Mouse (Mus musculus) neural tube, embryonic 15.5 days (tissue): ENCODE measurements around the gene Olfr91. TPM values are rescaled to one million over a fixed set of nuclear protein-coding genes. Genes with fewer than 3 reads are reported as not detected.
"Not testable (repeated sequence)": the region's sequence is repeated elsewhere in the genome, so short reads cannot be mapped to it uniquely, and the experiment has no call there.

Source experiments
- ATAC-seq: fragments of 200-750 bp; cut with Nextera tagmentation; 2 replicates; pipeline ENCODE4 v1.8.0; 2017; ENCODE audit warnings: mild to moderate bottlenecking, moderate TSS enrichment, moderate library complexity; ENCODE audit not compliant: low FRiP score
- H3K27ac ChIP-seq: fragments of 300-500 bp; sonication (generic); replicated peaks from 2 replicates; pipeline ENCODE4 v1.5.1; 2015; ENCODE audit warnings: mild to moderate bottlenecking, inconsistent platforms
- H3K27me3 ChIP-seq: fragments of 300-500 bp; sonication (generic); replicated peaks from 2 replicates; pipeline ENCODE4 v1.6.1; 2015; ENCODE audit warnings: inconsistent platforms
- H3K36me3 ChIP-seq: fragments of 300-500 bp; sonication (generic); 2 replicates; pipeline ENCODE4 v1.6.1; 2015; ENCODE audit warnings: inconsistent platforms
- H3K4me1 ChIP-seq: fragments of 300-500 bp; sonication (generic); 2 replicates; pipeline ENCODE4 v1.6.1; 2015; ENCODE audit warnings: inconsistent platforms
- H3K4me2 ChIP-seq: fragments of 300-500 bp; sonication (generic); 2 replicates; pipeline ENCODE4 v1.6.1; 2015; ENCODE audit warnings: inconsistent platforms, mild to moderate bottlenecking, moderate library complexity
- H3K4me3 ChIP-seq: fragments of 300-500 bp; sonication (generic); replicated peaks from 2 replicates; pipeline ENCODE4 v1.5.1; 2015; ENCODE audit warnings: mild to moderate bottlenecking, inconsistent platforms
- H3K9ac ChIP-seq: fragments of 300-500 bp; sonication (generic); replicated peaks from 2 replicates; pipeline ENCODE4 v1.6.1; 2015; ENCODE audit warnings: mild to moderate bottlenecking, inconsistent platforms
- H3K9me3 ChIP-seq: fragments of 300-500 bp; sonication (generic); replicated peaks from 2 replicates; pipeline ENCODE4 v1.6.1; 2016; ENCODE audit warnings: inconsistent platforms
- WGBS: fragments of 180-500 bp; shearing (Covaris S2); methylation state at CpG from one replicate; pipeline ENCODE4 v1.1.7; 2015; ENCODE audit warnings: mixed read lengths; 5-methylcytosine and 5-hydroxymethylcytosine counted together
- polyA plus RNA-seq: library from polyadenylated mRNA; unstranded; fragments of >200 nt; fragmentation: Nextera tagmentation; extraction: Ambion mirVana; gene quantifications from 2 replicates; pipeline ENCODE4 v1.2.1, GENCODE M21; 2015

Olfr91 gene
- not detected in 2 replicates for polyA plus RNA-seq

- Histone ChIP-seq H3K27me3 (no peaks in the 10 kb centered on the region), H3K4me1 (no peaks in the 10 kb centered on the region), H3K9ac (no peak within 1 kb of the TSS), H3K4me2 (no peak within 1 kb of the TSS), H3K36me3 (no peaks in the 10 kb centered on the region), H3K27ac (no peak within 1 kb of the TSS), H3K4me3 (no peak within 1 kb of the TSS), H3K9me3 (no peaks in the 10 kb centered on the region)
- no peak for ATAC-seq
- 91% methylated on average over 1 of the region's 1 CpGs for WGBS
Observed at GRCm38 (mm10) chr17:37098178-37098577, at the start of gene Olfr91. Olfr91 (minus strand) TSS chr17:37098278.

- H3K36me3 ChIP-seq, H3K4me1 ChIP-seq, H3K9me3 ChIP-seq, ATAC-seq, H3K9ac ChIP-seq, H3K4me3 ChIP-seq, H3K4me2 ChIP-seq, H3K27ac ChIP-seq, H3K27me3 ChIP-seq: not testable (repeated sequence)
- WGBS, result 78% methylated on average over 4 of the region's 4 CpGs
Observed at GRCm38 (mm10) chr17:37131366-37131765, 33.3 kb upstream of the Olfr91 start.

- no peak for ATAC-seq
- Histone ChIP-seq H3K4me3 (no peak within 1 kb of the TSS), H3K27ac (no peak within 1 kb of the TSS), H3K36me3 (no peaks in the 10 kb centered on the region), H3K27me3 (no peaks in the 10 kb centered on the region), H3K4me1 (no peaks in the 10 kb centered on the region), H3K9ac (no peak within 1 kb of the TSS), H3K4me2 (no peak within 1 kb of the TSS), H3K9me3 (no peaks in the 10 kb centered on the region)
- 96% methylated on average over 2 of the region's 2 CpGs for WGBS
Observed at GRCm38 (mm10) chr17:37119988-37120387, 21.9 kb upstream of the Olfr91 start, which contains the start of gene Olfr92. Olfr92 (minus strand) TSS chr17:37120088.

- Histone ChIP-seq H3K27me3 (no peaks in the 10 kb centered on the region), H3K36me3 (no peaks in the 10 kb centered on the region), H3K27ac (no peak overlapping the region), H3K4me3 (no peak overlapping the region), H3K4me2 (no peak overlapping the region), H3K9me3 (no peaks in the 10 kb centered on the region), H3K4me1 (no peaks in the 10 kb centered on the region), H3K9ac (no peak overlapping the region)
- 80% methylated on average over 5 of the region's 5 CpGs for WGBS
- no peak for ATAC-seq
Observed at GRCm38 (mm10) chr17:37093289-37093688, 4.8 kb downstream of the Olfr91 start.

GRCm38 (mm10) chr17:37092198-37092597 lies 5.9 kb downstream of the Olfr91 start:
- WGBS, result 83% methylated on average over 1 of the region's 1 CpGs
- no peak overlapping the region for H3K27ac ChIP-seq
- H3K9ac ChIP-seq, result no peak overlapping the region
- H3K4me1 ChIP-seq, result no peaks in the 10 kb centered on the region
- no peak overlapping the region for H3K4me3 ChIP-seq
- H3K4me2 ChIP-seq, result no peak overlapping the region
- no peak for ATAC-seq
- H3K36me3 ChIP-seq, result no peaks in the 10 kb centered on the region
- no peaks in the 10 kb centered on the region for H3K9me3 ChIP-seq
- no peaks in the 10 kb centered on the region for H3K27me3 ChIP-seq

GRCm38 (mm10) chr17:37088399-37088798 lies 9.7 kb downstream of the Olfr91 start, which contains the start of gene Olfr90:
Olfr90 (minus strand) TSS chr17:37088499.
- no peaks in the 10 kb centered on the region for H3K27me3 ChIP-seq
- no peak within 1 kb of the TSS for H3K27ac ChIP-seq
- no peaks in the 10 kb centered on the region for H3K9me3 ChIP-seq
- H3K4me2 ChIP-seq, result no peak within 1 kb of the TSS
- no peak for ATAC-seq
- H3K36me3 ChIP-seq, result no peaks in the 10 kb centered on the region
- no peak within 1 kb of the TSS for H3K9ac ChIP-seq
- no peaks in the 10 kb centered on the region for H3K4me1 ChIP-seq
- H3K4me3 ChIP-seq, result no peak within 1 kb of the TSS

- ATAC-seq, result no peak
- WGBS, result 82% methylated on average over 10 of the region's 10 CpGs
- no peaks in the 10 kb centered on the region for H3K36me3 ChIP-seq
- H3K4me3 ChIP-seq, result no peak overlapping the region
- no peak overlapping the region for H3K4me2 ChIP-seq
- no peak overlapping the region for H3K27ac ChIP-seq
- H3K9me3 ChIP-seq, result no peaks in the 10 kb centered on the region
- no peaks in the 10 kb centered on the region for H3K27me3 ChIP-seq
- no peaks in the 10 kb centered on the region for H3K4me1 ChIP-seq
- no peak overlapping the region for H3K9ac ChIP-seq
Observed at GRCm38 (mm10) chr17:37085545-37085944, 12.5 kb downstream of the Olfr91 start.

- Histone ChIP-seq H3K4me2 (no peak overlapping the region), H3K4me1 (peaks cover 7% of the 10 kb centered on the region; the same call in 1 of the 2 replicates), H3K9ac (no peak overlapping the region), H3K36me3 (no peaks in the 10 kb centered on the region), H3K4me3 (no peak overlapping the region), H3K27me3 (no peaks in the 10 kb centered on the region), H3K9me3 (no peaks in the 10 kb centered on the region), H3K27ac (no peak overlapping the region)
- 71% methylated on average over 5 of the region's 5 CpGs for WGBS
- ATAC-seq, result no peak
Observed at GRCm38 (mm10) chr17:37084632-37085031, 13.4 kb downstream of the Olfr91 start.

GRCm38 (mm10) chr17:37083327-37083726 lies 14.8 kb downstream of the Olfr91 start:
- Histone ChIP-seq H3K4me1 (peaks cover 14% of the 10 kb centered on the region), H3K9me3 (no peaks in the 10 kb centered on the region), H3K27me3 (no peaks in the 10 kb centered on the region), H3K36me3 (no peaks in the 10 kb centered on the region), H3K27ac (no peak overlapping the region), H3K9ac (no peak overlapping the region), H3K4me2 (no peak overlapping the region), H3K4me3 (no peak overlapping the region)
- ATAC-seq, result peak; percentile 51
- 6% methylated on average over 8 of the region's 8 CpGs for WGBS

- 90% methylated on average over 4 of the region's 4 CpGs for WGBS
- no peak overlapping the region for H3K4me3 ChIP-seq
- H3K4me2 ChIP-seq, result no peak overlapping the region
- H3K9me3 ChIP-seq, result no peaks in the 10 kb centered on the region
- peaks cover 14% of the 10 kb centered on the region for H3K4me1 ChIP-seq
- H3K9ac ChIP-seq, result no peak overlapping the region
- H3K27ac ChIP-seq, result no peak overlapping the region
- ATAC-seq, result no peak
- no peaks in the 10 kb centered on the region for H3K27me3 ChIP-seq
- H3K36me3 ChIP-seq, result peaks cover 1% of the 10 kb centered on the region
Observed at GRCm38 (mm10) chr17:37081659-37082058, 16.4 kb downstream of the Olfr91 start.

- 16% methylated on average over 5 of the region's 5 CpGs for WGBS
- H3K9ac ChIP-seq, result no peak overlapping the region
- H3K4me1 ChIP-seq, result peaks cover 14% of the 10 kb centered on the region
- H3K4me2 ChIP-seq, result no peak overlapping the region
- no peaks in the 10 kb centered on the region for H3K9me3 ChIP-seq
- no peak overlapping the region for H3K27ac ChIP-seq
- no peak overlapping the region for H3K4me3 ChIP-seq
- H3K27me3 ChIP-seq, result no peaks in the 10 kb centered on the region
- no peak for ATAC-seq
- H3K36me3 ChIP-seq, result peaks cover 17% of the 10 kb centered on the region
Observed at GRCm38 (mm10) chr17:37080119-37080518, 18.0 kb downstream of the Olfr91 start.

GRCm38 (mm10) chr17:37078990-37079389 lies 19.1 kb downstream of the Olfr91 start:
- no peaks in the 10 kb centered on the region for H3K27me3 ChIP-seq
- no peak overlapping the region for H3K4me2 ChIP-seq
- H3K36me3 ChIP-seq, result peaks cover 28% of the 10 kb centered on the region
- ATAC-seq, result peak; percentile 23; the same call in 1 of the 2 replicates
- WGBS, result 14% methylated on average over 2 of the region's 2 CpGs
- H3K27ac ChIP-seq, result 0 out of 2 replicates have a peak overlapping the region, but pooled peaks have one; percentile 51
- no peak overlapping the region for H3K4me3 ChIP-seq
- H3K4me1 ChIP-seq, result peaks cover 14% of the 10 kb centered on the region
- no peaks in the 10 kb centered on the region for H3K9me3 ChIP-seq
- H3K9ac ChIP-seq, result no peak overlapping the region

GRCm38 (mm10) chr17:37078193-37078592 lies 19.9 kb downstream of the Olfr91 start:
- 10% methylated on average over 1 of the region's 1 CpGs for WGBS
- H3K27ac ChIP-seq, result no peak overlapping the region
- H3K9me3 ChIP-seq, result no peaks in the 10 kb centered on the region

More at GRCm38 (mm10) chr17:37078193-37078592, 19.9 kb downstream of the Olfr91 start:
- H3K4me2 ChIP-seq, result no peak overlapping the region
- no peak for ATAC-seq
- H3K4me1 ChIP-seq, result peaks cover 14% of the 10 kb centered on the region
- H3K27me3 ChIP-seq, result no peaks in the 10 kb centered on the region
- H3K36me3 ChIP-seq, result peaks cover 36% of the 10 kb centered on the region
- no peak overlapping the region for H3K4me3 ChIP-seq
- no peak overlapping the region for H3K9ac ChIP-seq
